Mouse (Mus musculus): Measurements from ENCODE around the gene Hp1bp3. TPM values are rescaled to one million over a fixed set of nuclear protein-coding genes. Genes with fewer than 3 reads are reported as not detected.

Gene Hp1bp3
- total RNA-seq, 2 experiments from 2014 or later: 93.7 to 102 TPM

DNA sequence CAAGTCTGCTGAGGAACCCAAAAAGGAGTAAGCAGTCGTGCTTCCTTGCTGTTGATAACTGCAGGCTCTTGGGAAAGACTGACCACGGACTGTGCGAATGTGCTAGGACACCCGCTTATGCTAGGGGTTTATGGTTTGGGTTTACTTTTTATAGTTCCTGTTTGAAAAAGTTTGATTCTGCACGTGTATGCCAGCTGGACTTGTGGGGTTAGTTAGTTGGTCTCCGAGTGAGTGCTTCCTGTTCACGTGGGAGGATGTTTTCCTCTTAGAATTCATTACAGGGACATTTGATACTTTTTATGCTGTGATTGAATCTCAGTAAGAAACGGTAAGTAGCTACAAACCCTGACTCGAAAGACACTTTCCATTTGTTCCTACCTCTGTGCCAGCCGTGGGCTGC lies 7.5 kb downstream of the Hp1bp3 start:
- DNase-seq: no peak

DNA sequence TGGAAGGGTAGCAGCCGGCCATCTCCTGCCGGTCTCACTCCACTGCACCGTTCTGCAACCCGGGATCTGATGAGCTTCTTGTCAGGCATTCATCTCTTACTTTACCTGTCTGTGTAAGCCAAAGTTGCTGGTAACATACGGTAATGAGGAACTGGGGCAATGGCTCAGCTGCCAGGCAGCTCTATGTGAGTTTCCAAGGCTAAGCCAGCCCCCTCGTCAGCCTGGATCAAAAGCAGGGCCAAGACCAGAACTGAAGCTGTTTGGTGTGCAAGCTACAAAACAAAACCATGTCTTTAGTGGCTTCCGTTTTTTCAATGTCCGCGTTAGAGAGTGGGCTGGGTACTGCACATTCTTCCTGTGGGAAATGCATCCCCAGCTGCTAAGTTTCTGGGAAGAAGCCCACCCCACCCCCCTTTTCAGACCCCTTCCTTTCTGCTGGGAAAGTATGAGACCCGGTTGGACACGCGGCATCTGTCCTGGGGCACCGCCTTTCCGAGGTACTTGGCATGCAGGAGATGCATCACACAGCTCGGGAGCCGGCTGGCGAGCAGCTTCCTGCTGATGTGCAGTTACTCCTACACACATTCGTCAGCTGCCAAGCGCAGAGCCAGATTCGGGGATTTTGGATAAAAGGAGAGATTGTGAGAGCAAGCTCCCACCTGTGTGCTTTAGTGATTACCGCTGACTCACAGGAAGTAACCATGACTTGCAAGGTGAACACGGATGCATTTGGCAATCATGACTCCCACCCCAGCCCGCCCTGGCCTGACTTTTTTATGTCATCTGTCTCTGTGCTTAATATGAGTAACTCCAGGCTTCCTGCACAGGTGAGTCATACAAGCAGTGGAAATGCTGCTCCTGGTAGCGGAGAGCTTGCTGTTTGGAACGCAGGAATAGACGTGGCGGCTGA lies 30.9 kb downstream of the Hp1bp3 start:
- DNase-seq: peak; percentile 20

DNA sequence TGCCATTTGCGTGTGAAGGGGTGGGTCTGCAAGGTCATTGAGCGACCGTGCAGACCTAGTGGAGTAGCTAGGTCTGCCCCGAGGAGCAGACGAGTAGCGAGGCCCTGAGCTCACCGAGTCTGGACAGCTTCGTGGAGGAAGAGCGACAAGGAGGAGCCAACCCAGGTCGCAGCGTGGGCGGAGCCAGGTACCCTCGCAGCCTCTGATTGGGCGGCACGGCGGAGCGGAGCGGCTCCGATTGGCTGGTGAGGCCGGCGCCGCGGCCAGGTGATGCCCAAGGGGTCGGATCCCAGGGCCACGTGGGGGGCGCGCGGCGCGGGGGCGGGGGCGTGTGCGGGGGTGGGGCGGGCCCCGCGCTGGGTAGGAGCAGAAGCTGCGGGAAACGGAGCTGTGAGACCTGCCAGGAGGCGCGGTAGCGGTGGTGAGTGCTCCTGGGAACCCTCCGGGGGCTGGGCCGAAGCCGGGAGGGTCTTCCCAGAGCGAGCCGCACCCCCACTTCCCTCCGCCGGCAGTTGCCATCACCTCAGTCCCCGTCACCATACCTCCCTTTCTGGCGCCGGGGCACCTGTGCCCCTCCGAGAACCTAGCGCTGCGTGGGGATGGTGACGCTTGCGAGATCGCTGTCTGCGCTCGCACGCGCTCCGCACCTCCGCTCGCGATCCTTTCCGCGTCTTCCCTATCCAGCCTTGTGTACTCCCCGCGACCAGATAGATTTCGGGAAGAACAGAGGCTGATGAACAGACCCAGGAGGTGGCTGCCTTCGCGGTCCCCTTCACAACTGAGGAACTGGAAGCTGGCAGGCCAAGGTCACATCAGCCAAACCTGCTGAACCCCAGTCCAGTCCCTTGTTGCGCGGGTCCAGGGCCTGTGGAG lies 34.2 kb downstream of the Hp1bp3 start, which contains the start of the genes Sh2d5 and Kif17:
TSS of gene Sh2d5 (plus strand) at position 316 of the 873 bp plus-strand sequence.
TSS of gene Kif17 (plus strand) at position 348 of the 873 bp plus-strand sequence.
- peak; percentile 63 for DNase-seq

DNA sequence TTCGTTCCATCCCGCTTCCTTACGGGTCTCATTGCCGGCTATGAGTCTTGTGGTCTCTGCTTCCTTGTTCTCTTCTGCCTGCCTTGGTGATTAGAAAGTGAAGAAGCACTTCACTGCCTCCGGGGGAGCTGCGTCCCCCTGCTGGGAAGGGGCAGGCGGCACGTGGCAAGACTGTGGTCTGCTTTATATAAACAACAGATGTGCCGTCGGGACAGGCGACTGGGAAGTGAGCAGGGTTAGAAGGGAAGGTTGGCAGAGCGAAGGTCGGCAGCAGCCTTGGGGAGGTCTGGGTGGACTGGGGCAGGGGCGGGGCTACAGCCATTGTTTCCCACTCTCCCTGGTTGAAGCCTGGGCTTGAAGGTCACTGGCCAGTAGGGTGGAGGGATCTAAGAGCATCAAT lies 35.7 kb downstream of the Hp1bp3 start:
- peak; percentile 19 for DNase-seq

DNA sequence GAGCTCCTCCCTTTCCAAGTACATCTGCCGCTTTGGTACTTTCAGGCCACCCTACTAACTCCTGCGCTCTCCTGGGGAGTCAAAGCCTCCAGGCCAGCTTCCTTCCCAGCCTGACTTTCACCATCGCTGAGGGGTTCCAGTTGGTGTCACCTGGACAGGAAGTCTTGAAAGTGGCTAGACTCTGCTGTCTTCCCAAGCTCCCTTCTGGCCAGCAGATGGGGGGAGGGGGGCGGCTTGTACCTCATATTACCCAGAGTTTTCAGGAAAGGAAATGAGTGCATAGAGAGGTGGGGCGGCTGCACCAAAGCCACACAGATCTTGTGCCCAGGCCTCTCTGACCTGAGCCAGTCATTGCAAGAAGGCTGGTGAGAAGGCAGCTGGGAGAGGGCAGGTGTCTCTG lies 36.1 kb downstream of the Hp1bp3 start:
- DNase-seq: no peak

DNA sequence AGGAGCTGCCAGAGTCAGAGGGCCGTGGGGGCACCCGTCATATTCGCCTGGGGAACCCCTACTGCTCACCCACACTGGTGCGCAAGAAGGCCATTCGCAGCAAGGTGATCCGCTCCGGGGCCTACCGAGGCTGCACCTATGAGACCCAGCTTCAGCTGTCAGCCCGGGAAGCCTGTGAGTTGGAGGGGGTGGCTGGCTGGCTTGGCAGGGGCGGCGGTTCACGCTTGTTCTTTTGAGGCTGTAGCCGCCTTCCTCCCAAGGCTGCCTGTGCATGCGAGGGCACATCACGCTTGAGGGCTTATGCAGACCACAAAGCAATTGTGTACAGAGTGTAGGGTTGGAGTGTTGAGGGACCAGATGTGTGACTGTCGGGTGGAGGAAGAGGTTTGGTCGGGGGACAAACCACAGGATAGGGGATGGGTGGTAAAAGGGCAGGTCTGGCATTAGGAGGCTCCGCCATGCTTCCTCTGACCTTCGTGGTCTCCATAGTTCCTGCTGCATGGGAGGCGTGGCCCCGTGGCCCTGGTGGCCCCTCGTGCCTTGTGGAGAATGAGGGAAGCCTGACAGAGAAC lies 41.1 kb downstream of the Hp1bp3 start:
- DNase-seq: no peak

DNA sequence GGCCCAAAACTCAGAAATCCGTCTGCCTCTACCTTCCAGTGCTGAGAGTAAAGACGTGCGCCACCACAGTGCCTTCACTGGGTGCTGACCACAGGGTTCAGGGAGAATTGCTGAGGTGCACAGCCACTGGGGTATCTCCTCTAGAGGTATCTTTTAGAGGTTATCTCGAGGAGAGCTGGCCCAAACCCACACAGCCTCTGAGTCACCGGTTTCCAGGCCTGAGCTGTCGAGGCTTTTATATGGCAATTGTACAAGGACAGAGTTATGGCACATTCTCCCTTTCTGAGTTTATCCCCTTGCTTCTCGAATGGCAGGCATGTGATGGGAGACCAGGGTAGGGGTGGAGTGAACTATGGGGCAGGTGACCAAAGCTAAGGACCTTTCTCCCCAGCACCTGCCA lies 42.6 kb downstream of the Hp1bp3 start:
- no peak for DNase-seq

DNA sequence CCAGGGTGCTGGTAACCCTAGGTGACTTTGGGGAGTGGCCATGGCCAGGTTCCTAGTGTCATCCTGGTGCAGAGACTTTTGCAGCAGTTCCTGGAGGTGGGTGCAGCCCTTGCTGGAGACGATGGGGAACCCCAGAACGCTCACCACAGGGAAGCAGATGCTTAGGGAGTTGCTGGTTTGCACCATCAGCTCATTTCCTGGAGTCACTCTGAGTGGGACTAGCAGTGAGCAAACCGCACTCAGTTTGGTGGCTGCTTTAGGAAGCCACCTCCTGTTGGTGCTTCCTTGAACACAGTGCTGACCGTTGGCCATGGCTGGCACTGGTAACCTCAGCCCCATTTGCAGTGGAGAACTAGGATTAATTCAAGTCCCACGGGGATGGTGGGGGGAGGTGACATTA lies 43.4 kb downstream of the Hp1bp3 start:
- no peak for DNase-seq

DNA sequence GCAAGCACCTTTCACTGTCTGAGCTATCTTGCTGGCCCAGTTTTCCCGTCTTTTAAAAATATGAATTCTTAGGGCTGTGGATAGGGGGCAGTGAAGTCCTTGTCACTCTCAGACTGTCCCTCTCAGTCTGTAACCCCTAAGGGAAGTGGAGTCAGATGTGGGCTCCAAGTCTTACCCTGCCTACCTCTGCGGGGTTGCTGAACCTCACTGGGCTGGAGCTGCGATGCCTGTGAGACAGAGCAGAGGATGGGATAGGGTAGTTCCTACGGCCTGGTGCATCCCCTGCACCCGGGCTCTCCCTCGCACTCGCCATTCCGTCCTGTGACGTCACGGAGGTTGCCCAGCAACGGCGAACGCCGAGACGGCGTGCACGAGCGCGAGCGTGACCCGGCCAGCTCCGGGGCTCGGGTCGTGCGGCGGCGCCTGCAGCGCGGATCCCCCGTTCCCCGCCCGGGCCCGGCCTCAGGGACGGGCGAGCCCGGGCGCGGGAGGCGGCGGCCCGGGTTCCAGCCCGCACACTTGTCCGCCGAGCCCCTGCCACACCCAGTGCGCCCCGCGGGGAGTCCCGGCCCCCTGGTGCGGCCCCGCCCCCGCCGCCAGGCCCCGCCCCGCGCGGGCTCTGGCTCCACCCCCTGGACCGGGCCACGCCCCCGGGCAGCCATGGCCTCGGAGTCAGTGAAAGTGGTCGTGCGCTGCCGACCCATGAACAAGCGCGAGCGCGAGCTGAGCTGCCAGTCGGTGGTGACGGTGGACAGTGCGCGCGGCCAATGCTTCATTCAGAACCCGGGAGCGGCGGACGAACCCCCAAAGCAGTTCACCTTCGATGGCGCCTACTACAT lies 46.0 kb downstream of the Hp1bp3 start:
- peak; percentile 93 for DNase-seq

DNA sequence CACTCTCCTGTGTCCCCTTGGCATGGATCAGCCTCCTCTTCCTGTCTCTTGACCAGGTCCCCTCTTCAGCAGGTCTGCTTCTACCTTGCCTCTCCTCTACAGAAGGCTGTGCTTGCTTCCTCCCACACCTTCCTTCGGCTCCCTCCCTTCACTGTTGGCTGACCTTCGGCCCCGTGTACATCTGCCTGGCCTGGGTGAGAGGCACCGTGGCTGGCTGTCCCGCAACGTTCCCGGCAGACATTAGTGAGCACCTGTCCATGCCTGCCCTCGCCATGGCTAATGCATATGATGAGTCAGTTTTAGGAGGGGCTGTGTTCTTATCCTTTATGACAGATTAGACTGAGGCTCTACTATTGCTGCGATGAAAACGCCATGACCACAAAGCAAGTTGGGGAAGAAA lies 51.8 kb downstream of the Hp1bp3 start:
- no peak for DNase-seq

DNA sequence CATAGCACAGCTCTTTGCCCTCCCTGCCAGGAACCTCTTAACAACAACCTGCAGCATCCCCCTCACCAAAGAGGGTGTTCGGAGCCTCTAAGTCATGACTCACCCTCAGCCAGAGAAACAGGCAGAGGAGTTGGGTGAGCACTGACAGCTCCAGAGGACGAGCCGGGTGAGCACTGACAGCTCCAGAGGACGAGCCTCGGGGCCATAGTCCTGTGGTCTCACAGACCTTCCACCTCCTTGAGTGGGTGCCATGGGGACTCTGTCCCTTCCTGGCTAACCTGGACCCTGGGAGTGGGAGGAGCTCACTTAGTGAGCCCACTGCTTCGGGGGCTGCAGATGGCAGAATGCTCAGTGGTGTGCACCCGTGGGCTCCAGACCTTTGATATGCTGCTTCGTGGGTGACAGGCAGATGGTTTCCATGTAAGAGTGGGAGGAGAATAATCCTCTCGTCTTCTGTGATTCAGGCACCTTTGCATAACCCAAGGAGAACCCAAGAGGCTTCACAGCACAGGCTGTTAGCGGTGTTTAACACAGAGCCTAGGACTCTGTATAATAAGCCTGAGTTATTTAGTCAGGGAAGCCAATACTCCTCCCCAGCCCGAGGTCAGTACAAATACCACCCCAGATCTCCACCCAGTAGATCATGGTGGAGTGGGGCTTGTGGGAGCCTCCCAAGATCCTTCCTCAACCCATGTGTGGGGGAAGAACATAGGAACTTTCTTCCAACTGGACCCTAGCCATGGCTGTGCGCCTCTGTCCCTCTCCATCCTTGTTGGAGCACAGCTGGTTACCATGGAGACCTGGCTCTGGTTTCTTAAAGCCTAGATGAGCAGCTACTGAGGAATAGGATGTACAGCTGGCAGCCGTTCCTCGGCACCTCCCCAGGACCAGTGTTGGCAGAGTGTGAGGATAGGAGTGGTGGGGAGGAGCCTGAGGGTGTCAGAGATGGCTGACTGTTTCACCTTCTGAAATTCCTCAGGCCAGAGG lies 56.2 kb downstream of the Hp1bp3 start:
- peak; percentile 53 for DNase-seq

DNA sequence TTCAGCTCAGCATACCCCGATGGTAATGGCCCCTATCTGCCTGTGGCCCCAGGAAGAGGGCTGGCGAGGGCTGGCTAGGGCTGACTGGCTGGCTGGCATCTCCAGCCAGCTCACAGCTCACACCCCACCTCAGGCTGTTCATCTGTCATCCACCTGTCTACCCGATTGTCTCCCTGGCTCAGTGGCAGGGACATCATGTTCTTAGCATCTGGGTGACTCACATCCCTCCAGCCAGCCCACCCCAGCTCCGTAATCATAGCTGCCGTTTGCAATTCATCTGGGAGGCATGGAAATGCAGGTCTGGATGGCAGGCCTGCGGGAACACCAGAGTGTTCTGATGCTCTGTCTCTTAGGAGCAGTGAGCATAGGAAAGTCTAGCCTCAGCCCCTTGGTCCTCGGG lies 62.2 kb downstream of the Hp1bp3 start:
- DNase-seq: no peak

DNA sequence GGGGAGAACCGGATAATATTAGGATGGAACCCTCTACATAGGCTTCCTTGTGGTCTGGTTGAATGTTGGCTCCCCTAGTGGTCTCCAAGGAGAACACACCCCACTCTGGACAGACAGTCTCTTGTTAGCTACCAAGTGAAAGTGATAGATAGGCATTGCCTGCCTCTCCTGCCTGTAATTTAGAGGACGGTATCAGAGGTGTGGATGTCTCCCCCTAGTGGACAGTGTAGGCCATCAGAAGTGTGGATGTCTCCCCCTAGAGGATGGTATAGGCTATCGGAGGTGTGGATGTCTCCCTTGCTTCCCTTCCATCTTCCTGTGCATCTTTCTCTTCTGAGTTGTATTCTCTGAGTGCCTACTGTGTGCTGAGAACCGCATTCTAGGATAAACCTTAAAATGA lies 66.7 kb downstream of the Hp1bp3 start:
- DNase-seq: peak; percentile 66

DNA sequence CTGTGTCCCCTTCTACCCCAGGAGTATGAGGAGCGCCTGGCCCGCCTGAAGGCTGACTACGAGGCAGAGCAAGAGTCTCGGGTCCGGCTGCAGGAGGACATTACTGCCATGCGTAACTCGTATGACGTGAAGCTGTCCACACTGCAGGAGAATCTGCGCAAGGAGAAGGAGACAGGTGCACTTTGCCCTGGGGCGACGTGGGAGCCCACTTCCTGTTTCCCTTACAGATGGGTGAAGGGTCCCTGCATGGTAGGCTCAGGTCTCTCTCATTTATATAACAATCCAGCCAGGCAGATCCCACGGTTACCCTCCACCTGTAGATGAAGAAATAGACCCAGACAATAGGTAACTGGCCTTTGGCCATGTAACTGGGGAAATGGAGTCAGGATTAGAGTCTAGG lies 70.3 kb downstream of the Hp1bp3 start:
- no peak for DNase-seq

DNA sequence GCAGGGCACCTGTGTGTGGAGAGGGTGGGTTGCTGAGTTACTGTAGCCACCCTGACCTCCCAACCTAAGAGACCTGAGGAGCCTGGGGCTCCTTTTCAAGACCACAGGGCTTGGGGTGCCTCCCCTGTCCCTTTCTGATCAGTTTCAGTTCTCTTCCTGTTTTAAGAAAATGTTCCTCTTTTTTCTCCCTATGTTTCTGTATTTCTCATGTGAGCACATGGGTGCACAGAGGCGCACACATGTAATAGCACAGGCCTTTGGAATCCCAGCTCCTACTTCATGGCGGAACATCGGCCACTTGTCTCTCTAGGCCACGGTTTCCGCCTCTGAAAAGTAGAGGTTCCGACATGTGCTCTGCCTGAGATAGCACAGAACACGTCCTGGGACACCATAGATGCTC lies 72.6 kb downstream of the Hp1bp3 start:
- no peak for DNase-seq

DNA sequence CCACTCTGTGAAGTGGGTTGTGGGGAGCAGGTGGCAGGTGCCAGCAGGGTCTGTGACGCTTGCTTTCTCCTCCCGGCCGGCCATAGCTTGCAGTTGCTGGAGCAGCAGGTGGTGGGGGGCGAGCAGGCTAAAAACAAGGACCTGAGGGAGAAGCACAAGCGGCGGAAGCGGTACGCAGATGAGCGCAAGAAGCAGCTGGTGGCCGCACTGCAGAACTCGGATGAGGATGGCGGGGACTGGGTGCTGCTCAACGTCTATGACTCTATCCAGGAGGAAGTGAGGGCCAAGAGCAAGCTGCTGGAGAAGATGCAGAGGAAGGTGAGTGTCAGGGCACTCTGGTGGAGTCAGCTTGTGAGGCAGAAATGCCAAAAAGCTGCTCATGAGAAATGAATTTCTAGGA lies 75.9 kb downstream of the Hp1bp3 start:
- no peak for DNase-seq

DNA sequence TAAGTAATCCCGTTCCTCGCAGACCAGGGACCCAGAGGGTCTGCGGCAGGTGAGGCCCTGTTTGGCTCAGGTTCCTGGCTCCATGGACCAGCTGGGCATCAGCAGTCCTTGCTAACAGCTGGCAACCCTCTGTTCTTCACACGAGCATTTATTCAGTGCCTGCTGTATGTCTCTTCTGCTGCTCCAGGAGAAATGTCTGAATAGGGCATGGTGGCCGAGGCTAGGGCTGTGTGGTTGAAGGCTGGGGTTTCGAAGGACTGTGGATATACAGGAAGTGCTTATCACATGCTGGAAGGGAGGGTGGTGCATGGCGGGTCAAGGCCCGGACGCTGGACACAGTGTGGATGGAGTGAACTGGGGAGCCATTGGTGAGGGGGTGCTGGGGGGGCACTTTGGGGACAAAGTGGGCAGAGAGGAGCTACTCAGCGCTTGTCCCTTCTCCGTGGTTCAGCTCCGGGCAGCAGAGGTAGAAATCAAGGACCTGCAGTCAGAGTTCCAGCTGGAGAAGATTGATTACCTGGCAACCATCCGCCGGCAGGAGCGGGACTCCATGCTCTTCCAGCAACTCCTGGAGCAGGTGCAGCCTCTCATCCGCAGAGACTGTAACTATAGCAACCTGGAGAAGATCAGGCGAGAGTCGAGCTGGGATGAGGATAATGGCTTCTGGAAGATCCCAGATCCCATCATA lies 77.3 kb downstream of the Hp1bp3 start:
- DNase-seq: no peak

DNA sequence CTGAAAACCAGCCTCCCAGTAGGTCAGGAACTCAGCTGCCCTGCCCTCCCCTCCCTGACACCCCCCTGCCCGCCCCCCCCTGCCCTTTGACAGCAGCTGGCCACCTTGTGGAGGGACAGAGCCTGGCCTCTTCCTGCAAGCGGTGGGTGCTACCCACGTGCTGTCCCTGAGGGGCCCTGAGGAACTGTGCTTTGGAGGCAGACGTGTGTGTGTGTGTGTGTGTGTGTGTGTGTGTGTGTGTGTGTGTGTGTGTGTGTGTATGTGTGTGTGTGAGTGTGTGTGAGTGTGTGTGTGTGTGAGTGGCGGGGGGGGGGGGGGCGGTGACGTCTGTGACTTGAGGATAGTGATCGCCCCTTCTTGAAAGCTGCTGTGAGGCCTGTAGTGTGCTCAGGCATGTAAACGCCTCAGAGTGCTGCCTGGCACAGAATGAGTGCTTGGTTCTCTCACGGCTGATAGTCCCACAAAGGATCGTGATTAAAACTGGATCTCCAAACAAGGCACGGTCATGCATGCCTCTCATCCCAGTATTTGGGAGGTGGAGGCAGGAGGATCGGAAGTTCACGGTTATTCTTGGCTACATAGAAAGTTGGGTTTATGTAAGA lies 78.0 kb downstream of the Hp1bp3 start:
- DNase-seq: no peak
